Mouse (Mus musculus) right cerebral cortex, postnatal 14 days (tissue): ENCODE results near the gene Cyp3a13.
A peak's percentile ranks its signal among the peaks of the same experiment; 100 is the strongest.
"Not testable (repeated sequence)": the region's sequence is repeated elsewhere in the genome, so short reads cannot be mapped to it uniquely, and the experiment has no call there.

Experiments
- DNase-seq: peaks from one replicate; pipeline ENCODE4 v3.0.0; 2022

Gene Cyp3a13

DNA sequence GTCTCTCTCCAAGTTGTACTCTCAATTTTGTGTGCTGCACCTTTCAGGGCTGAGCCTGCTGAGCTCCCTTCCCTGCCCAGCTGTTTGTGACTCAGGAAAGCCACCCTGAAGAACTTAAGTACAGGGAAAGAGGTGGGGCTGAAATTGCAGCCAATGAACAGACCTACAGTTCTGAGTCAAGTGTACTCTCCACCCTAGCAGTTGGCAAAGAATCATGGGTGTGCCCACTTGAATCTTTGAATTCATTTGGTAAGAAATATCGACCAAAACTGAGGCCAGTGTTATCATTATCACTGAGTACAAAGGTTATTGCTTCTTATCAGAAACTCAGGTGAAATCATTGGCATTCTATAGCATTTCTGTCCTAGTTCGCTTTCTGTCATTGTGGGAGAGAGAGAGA, at the start of gene Cyp3a13:
Cyp3a13 (minus strand) TSS at position 88 of the 400 bp plus-strand sequence.
- no peak for DNase-seq

DNA sequence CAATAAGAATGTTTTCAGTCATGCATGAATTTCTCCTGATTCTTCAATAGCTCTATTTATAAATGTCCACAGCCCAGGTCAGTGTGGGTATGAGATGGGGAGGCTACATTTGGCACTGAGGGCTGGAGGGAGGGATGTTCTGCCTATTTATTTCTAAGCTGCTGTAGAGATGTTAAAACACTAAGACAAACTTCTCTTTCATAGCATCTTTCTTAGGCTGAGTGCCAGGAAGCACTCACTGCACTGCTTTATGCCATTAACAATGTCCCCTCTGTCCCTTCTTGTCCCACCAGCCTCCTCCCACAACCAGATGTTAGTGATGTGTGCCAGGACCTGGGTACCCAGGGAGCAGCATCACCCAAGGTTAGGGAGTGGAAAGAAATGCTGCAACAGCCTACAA, 45.1 kb upstream of the Cyp3a13 start:
- DNase-seq: no peak

DNA sequence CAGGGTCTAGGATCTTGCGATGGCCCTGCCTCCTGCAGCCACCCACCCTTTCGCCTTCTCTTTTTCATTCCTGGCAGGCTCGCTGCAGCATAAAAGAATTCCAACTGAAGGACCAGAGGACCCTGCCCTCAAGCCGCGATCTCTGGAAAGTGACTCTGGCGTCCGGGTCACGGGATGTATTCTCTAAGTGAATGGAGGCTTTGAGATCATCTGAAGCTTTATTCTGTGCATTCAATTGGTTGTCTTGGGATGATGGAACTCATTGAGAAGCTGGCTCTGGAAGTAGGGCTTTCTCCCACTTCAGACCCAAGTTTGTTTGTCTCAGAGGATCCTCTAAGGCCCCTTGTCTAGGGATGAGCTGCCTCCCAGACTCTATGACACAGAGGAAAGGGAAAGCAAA, 41.5 kb upstream of the Cyp3a13 start, which contains the start of gene Gjc3:
Gjc3 (minus strand) TSS at position 154 of the 400 bp plus-strand sequence.
- DNase-seq: no peak

DNA sequence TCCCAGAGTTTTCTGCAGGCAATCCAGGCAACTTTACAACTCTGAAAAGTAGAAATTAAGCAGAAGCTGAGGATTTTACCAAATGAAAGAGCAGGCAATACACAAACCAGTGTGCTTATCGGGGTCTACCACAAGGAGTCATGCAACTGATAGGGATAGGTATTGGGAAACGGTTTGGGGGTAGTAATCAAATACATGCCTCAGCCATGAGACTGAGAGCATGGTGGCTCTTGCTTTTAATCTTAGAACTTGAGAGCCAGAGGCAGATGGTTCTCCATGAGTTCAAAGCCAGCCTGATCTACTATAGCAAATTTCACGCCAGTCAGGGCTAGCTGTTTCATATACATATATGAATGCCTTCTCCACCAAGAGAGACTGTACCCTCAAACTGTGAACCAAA, 35.0 kb upstream of the Cyp3a13 start:
- no peak for DNase-seq

DNA sequence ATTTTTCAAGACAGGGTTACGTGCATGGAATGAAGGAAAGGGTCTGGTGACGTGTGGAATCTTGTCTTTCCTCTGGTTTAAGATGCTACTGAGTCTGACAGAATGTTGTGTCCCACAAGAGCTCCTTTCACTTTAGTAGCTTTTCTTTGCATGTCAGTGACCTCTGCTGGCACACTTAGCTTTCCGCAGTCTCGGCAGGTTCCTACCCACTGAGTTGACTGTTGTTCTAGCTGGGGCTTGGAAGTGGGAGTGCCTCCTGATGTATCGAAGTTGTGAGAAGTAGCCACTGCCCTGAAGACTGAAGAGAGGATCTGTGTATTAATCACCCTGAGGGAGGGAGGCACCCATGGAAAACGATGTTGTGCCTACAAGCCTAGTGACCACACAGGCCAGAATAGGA, 29.8 kb upstream of the Cyp3a13 start:
- peak; percentile 30 for DNase-seq

DNA sequence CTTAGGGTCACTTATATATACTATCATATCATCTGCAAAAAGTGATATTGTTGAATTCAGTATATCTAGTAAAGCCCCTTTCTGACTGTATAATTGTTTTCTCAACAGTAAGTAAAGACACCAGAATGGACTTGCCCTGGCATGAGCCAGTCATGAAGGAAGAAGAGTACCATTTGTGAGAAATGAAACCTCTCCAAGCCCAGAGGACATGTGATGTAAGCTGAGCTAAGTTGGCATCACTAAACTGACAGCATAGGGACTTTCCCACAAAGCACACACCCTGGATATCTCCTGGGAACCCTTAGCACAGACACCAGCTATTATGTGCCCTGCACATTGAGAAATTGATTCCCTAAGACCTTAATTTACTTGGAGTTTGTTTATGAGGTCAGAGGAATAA, 25.9 kb upstream of the Cyp3a13 start:
- DNase-seq: no peak

DNA sequence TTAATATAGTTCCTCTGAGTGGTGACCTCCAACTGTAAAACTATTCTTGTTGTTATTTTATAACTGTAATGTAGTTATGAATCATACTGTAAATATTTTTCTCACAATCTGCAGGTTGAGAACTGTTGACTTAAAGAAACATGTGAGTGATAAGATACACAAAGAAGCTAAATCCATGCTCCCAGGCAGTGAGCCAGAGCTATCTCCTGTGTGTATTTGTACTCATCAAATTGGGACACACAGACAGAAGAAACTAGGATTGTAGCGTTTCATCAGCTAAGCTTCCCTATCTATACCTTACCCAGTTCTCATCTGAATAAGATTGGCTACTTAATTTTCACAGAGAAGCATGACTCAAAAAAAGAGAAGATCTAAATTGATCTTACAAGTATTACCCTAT, 21.7 kb upstream of the Cyp3a13 start:
- DNase-seq: no peak

DNA sequence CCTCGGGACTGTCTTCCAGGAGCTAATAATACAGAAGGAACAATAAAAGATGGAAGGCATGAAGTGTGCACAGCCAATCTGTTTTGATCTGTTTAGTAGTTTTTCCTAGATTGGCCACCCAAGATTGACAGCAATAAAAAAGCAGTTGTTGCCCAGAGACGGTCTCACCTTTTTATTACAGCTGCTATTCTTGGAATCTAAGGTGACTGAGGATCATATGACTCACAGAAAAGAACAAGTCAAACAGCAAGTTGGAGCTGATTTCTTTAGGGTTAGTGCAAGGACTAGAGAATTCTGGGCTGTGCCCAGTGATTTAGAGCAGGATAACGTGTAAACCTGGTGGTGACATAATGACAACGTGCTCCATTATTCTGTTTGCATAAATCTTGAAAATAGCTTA, 19.5 kb upstream of the Cyp3a13 start:
- no peak for DNase-seq

DNA sequence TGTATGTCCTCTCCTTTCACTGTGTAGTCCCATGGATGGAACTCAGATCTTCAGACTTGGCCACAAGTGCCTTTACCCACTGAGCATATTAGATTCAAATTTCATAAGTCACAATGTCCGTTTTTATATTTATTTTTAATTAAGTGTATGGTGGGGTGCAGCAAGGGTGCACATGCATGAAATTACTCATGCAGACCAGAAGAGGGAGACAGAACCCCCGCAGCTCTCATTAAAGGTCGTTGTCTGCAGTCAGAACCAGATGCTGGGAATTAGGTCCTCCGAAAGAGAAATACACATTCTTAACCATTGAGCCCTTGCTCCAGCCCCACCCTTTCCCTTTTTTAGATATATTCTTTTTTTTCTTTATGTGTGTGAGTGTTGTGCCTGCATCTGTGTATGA, 15.8 kb upstream of the Cyp3a13 start:
- DNase-seq: no peak

DNA sequence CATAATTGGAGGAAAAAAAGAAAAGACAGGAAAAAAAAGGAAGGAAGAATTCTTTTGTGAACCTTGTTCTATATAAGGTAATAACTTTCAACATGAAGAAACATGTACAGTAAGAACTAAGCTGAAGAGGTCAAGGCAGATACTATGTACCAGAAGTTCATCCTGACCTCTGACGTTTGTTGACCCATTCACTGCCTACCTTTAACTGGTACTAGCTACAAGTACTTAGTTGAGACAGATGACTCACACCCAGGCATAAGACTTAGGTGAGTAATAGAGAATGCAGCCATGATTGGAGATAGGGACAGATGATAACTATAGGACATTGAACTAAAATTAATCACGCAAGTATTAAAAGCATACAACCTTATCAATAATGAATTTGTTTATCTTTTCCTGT, 15.1 kb upstream of the Cyp3a13 start:
- no peak for DNase-seq

DNA sequence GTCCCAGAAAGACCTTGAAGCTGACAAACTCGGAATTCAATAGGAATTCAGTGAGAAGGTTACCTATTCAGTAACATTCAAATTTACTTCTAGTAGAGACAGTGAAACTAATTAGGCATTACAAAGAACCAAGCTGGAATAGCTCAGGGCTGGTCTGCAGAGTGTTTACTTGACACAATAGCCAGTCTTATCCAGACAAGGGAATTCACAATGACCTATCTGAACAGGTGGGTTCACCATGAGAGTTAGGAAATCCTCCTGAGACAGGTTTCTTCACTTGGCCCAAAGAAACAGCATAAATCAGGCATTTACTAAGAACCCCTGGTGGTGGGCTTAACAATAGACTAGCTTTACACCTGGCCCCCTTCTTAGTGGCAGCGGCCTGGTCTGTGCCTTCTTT, 12.5 kb upstream of the Cyp3a13 start:
- DNase-seq: not testable (repeated sequence)

DNA sequence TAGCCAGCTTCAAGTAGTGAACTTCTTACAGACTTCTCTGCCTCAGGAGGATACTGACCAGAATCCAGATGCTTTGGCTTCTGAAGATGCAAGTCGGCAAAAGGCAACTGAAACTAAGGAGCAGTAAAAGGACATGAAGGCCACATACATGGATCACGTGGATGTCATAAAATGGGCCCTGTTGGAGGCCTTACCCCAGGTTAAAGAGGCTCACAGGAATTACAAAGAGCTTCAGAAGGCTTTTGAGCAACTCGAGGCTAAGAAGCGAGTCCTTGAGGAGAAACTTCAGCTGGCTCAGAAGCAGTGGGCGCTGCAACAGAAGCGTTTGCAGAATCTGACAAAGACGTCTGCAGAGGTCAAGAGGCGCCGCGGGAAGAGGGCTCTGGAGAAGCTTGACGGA, 7.0 kb upstream of the Cyp3a13 start:
- DNase-seq: no peak

DNA sequence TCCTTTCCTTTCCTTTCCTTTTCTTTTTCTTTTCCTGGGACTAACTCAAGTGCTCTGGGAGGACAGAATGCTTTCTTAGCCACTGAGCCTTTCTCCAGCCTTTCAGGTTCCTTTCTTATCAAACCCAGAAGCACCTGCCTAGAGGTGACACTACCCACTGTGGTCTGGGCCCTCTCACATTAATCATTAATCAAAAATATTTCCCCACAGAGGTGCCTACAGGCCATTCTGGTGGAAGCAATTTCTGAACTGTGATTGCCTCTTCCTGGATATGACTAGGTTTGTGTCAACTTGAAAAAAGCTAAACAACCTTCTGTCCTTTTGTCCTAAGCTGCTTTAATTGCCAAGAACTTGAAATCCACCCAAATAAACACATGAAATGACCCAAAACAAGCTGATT, 752 bp upstream of the Cyp3a13 start:
- DNase-seq: no peak

DNA sequence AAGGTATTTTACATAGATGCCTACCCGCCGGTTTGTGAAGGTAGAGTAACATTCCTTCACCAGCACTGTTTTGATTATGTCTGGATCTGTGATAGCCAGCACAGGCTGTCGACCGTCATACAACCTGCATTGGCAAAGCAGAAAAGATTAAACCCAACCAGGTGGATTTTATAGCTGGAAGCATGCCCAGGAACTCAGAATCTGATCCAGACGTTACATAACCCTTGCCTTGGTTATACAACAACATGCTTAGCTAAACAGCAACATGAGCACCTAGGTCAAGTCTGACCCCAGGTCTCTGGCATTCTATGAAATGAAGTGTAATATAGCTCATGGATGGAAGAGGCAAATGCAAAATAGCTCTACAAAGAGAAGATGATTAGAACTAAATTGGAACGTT, 5.9 kb downstream of the Cyp3a13 start:
- no peak for DNase-seq

DNA sequence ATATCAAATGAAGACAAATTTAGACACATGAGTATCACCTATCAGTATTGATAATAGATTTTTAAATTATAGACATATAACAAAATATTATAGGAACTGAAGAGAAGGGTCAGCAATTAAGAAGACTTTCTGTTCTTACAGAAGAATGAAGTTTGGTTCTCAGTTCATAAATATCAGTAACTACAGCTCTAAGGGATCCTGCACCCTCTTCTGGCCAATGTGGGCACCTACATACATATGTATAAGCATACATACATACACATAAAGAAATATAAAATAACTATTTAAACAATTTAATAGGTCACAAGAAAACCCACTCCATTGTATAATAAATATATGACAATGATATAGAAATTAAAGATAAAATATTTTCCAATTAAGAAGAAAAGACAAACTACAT, 6.9 kb downstream of the Cyp3a13 start:
- DNase-seq: no peak

DNA sequence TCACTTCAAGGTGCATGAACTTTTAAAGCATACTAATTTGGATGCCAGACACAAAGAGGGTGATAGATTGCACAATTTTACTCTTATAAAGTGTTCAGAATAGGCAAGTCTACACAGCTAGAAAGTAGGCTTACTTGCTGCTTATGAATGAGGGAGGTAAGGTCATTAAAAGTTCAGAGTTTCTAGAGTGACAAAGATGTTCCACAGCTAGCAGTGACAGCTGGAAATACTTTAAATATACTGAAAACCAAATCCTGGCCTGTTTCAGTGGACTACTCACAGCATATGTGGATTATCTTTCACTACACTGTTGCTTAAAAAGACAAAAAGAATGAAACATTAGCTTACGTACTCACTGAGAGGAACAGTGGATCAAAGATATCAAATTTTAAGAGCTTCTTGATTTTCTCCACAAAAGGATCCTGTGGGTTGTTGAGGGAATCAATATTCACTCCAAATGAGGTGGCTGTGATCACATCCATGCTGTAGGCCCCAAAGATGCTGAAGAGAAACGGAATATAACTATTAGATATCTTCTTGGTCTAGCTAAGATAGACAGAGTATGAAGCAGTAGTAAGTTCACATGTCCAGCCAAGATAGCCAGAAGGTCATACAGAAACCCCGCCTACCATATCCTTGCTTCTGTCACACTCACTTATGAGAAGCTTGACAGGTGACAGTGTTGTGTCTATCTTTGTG, 11.7 kb downstream of the Cyp3a13 start:
- DNase-seq: no peak

DNA sequence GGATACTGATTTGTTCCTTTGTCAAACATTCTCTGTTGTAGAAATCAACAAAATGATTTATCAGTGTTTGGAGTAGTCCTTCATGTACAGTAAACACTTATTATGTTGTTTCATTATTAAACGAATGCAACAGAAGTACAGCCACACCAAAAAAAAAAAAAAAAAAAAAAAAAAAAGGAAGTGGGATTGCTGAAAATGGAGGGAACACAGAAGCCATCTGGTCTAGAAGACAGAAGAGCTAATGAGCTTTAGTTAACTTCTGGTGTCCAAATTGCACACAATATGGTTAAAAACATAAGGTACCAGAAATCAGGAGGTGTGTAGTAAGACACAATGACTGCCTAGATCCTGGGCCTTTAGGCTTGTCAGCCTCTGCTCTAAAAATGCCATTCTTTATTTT, 23.6 kb downstream of the Cyp3a13 start:
- DNase-seq: no peak

DNA sequence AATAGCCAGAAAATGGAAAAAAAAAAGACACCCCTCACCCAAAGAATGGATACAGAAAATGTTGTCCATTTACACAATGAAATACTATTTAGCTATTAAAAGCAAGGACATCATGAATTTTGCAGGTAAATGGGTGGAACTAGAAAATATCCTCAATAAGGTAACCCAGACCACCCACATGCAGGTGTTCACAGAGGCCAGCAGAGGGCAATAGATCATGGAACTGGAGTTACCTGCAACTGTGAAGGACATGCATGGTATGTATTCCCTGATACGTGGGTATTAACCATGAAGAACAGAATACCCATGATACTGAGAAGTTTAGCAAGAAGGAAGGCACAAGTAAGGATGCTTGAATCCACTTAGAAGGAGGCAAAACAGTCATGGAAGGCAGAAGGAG, 28.5 kb downstream of the Cyp3a13 start:
- DNase-seq: no peak

DNA sequence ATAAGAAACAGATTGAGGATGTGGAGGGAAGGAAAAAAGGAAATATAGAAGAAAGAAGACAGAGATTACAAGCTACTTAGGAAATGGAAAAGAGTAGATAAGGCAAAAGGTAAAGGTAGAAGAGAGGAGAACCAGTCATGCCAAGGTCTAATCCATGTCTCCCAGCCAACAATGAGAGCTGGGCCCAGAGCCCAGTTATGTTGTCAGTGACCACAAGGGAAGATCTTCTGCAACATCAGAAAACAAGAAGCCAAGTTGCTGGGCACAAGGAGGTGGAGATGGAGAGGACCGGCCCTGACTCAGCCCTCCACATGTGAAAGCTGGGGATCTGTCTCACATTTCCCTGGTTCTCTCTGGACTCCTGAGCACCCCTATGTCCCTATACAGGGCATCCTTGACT, 33.8 kb downstream of the Cyp3a13 start:
- no peak for DNase-seq

DNA sequence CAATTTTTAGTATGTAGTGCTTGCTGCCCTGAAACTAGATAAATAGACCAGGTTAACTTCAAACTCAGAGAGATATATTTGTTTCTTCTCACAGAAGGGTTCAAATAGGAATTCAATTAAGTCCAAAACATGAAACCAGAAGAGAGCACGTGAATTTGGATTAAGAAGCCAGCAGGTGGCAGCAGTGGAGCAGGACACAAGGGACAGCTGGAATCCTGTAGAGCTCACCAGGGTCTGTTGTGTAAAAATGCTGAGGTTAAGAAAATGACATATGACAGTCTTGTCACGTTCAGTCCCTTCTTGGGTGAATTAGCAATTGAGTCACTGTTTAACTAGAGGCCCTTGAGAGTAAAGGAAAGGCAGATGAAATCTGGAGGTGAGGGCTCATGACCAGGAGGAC, 35.5 kb downstream of the Cyp3a13 start:
- DNase-seq: peak; percentile 66

DNA sequence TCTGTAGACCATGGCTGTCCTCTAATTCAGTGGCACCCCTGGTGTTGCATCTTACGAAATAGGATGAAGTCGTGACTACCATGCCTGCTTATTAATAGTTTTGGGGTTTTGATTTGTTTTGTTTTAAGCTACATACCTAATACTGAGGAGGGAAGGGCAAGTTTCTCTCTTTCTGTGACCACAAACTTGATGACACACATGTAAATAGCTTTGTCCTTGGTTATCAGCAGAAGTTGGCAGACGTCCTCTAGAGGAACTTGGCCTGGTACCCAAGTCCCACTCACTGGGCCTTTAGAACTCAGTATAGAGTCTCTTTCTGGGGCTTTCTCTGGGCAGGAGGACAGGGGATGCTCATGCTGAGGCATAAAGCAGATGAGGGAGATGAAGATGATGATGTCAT, 38.1 kb downstream of the Cyp3a13 start:
- DNase-seq: no peak

DNA sequence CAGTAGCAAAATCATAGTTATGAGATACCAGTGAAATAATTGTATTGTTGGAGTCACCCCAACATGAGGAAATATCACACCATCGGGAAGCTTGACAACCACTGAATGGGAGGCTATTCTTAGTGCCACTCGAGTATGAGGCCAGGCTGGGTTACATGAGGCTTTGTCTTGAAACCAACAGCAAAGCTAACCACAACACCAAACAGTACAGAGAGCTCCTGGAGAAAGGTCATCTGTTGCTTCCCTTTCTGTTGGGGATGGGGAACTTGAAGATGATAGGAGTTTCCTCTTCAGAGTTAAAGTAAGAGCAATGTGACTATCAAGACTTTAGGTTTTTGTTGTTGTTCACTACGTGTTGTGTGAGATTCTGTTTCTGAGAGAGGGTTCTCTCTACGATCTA, 38.5 kb downstream of the Cyp3a13 start:
- DNase-seq: no peak

DNA sequence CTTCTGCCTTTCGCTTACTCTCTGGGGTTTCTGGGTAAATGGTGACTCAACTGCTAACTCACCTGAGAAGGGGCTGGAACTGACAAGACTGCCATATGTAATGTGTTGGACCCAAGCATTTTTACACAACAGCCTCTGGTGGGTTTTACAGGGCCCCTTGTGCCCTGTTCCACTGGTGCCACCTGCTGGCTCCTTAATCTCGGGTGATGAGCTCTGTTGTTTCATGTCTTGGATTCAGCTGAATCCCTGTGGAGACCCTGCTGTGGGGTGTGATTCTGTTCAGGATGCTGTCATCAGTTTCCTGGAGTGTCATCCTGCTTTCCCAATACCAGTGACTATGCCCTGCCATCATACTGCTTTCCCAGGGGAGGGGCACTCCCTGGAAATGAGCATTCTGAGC, 43.6 kb downstream of the Cyp3a13 start:
- peak; percentile 43 for DNase-seq

DNA sequence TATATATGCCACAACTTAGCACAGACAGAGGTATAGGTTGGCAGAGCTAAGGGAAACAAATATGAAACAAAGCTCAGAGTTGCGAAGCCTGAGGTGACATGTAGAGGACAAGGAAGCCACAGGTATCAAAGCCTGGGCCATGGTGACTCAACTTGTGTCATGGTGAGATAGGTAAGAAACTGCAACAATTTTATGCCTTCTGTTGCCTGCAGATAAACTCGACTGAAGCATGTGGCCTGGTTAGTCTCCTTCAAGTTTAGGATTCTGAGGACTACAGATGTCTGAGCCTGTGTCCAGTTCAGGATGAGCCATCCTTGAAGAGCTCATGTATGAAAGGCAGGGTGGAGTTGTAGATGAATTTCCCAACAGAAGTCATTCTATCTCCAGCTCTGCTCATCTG, 46.4 kb downstream of the Cyp3a13 start:
- no peak for DNase-seq

DNA sequence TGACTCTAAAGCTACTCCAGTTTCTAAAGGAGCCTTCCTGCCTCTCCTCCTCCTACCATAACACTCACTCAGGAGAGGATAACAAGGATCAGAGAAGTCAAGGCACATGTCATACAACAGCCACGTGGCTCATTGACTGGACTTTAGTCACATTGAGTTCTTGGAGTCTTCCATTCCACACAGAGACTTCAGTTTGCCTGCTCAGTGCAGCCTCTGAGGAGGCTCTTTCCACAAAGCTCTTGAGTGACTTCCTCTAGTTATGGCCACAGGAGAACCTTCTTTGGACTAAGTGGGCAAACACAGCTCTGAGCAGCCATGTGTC, 49.1 kb downstream of the Cyp3a13 start:
- not testable (repeated sequence) for DNase-seq
